Mouse (Mus musculus) MEL (cell line): Measurements from ENCODE around the gene Unc79. TPM values are rescaled to one million over a fixed set of nuclear protein-coding genes. Genes with fewer than 3 reads are reported as not detected.

Experiments
- DNase-seq: peaks from one replicate; pipeline ENCODE4 v3.0.0; 2011; ENCODE audit warnings: low read depth, low spot score
- H3K27ac ChIP-seq: 2 replicates; pipeline ENCODE4 v1.5.1; 2012; ENCODE audit warnings: low read depth, mild to moderate bottlenecking, control low read depth, low read length, moderate library complexity; ENCODE audit not compliant: control insufficient read depth
- H3K27me3 ChIP-seq, 2 experiments: fragments of 150-350 bp in 1 of 2; sonication (generic) in 1 of 2; 2 replicates each; pipeline ENCODE4 v1.6.1; 2012; ENCODE audit warnings: low read length in 2 of 2, mild to moderate bottlenecking in 2 of 2, improper control_type of control experiment in 1 of 2, moderate library complexity in 1 of 2; ENCODE audit not compliant: insufficient read depth in 2 of 2, control insufficient read depth in 1 of 2
- H3K36me3 ChIP-seq, 2 experiments: 2 replicates each; pipeline ENCODE4 v1.6.1; 2012 to 2014; ENCODE audit warnings: low read length in 2 of 2, improper control_type of control experiment in 1 of 2, inconsistent platforms in 1 of 2, mild to moderate bottlenecking in 1 of 2; ENCODE audit not compliant: insufficient read depth in 2 of 2, control insufficient read depth in 1 of 2
- H3K4me1 ChIP-seq, 2 experiments: fragments of 150-350 bp in 1 of 2; sonication (generic) in 1 of 2; 2 replicates each; pipeline ENCODE4 v1.6.1; 2012; ENCODE audit warnings: low read length in 2 of 2, improper control_type of control experiment in 1 of 2, mild to moderate bottlenecking in 1 of 2; ENCODE audit not compliant: insufficient read depth in 2 of 2, control insufficient read depth in 1 of 2
- H3K4me3 ChIP-seq, 2 experiments: fragments of 150-350 bp in 1 of 2; sonication (generic) in 1 of 2; 2 replicates each; pipeline ENCODE4 v1.5.1; 2012; ENCODE audit warnings: low read depth in 2 of 2, low read length in 2 of 2, mild to moderate bottlenecking in 2 of 2, moderate library complexity in 2 of 2, control low read depth in 1 of 2, improper control_type of control experiment in 1 of 2; ENCODE audit not compliant: control insufficient read depth in 1 of 2, insufficient read depth in 1 of 2
- H3K79me2 ChIP-seq: 2 replicates; pipeline ENCODE4 v1.6.1; 2012; ENCODE audit warnings: mild to moderate bottlenecking, low read length, moderate library complexity; ENCODE audit not compliant: control insufficient read depth, poor library complexity, insufficient read depth
- H3K9ac ChIP-seq: 2 replicates; pipeline ENCODE4 v1.6.1; 2012; ENCODE audit warnings: low read depth, mild to moderate bottlenecking, control low read depth, low read length, moderate library complexity; ENCODE audit not compliant: control insufficient read depth, poor library complexity, severe bottlenecking
- H3K9me3 ChIP-seq: fragments of 150-350 bp; sonication (generic); replicated peaks from 2 replicates; pipeline ENCODE4 v1.6.1; 2012; ENCODE audit warnings: mild to moderate bottlenecking, low read length, improper control_type of control experiment, moderate library complexity; ENCODE audit not compliant: insufficient read depth
- CHD1 ChIP-seq: IDR thresholded peaks from 2 replicates; pipeline ENCODE4 v1.6.1; 2012; ENCODE audit warnings: low read depth, mild to moderate bottlenecking, inconsistent platforms, low read length, improper control_type of control experiment
- CTCF ChIP-seq, 3 experiments: IDR thresholded peaks in 2 of 3; conservative IDR thresholded peaks in 1 of 3; 2 replicates each; pipeline ENCODE4 v1.5.1; 2011 to 2012; ENCODE audit warnings: low read length in 3 of 3, low read depth in 2 of 3, mild to moderate bottlenecking in 2 of 3, improper control_type of control experiment in 1 of 3, inconsistent platforms in 1 of 3, mixed read lengths in 1 of 3, moderate library complexity in 1 of 3; ENCODE audit not compliant: control insufficient read depth in 1 of 3, insufficient read depth in 1 of 3, poor library complexity in 1 of 3, severe bottlenecking in 1 of 3
- ETS1 ChIP-seq: IDR thresholded peaks from 2 replicates; pipeline ENCODE4 v1.6.1; 2012; ENCODE audit warnings: low read depth, mild to moderate bottlenecking, inconsistent platforms, low read length, improper control_type of control experiment, moderate library complexity
- GABPA ChIP-seq: IDR thresholded peaks from 2 replicates; pipeline ENCODE4 v1.6.1; 2012; ENCODE audit warnings: low read depth, mild to moderate bottlenecking, inconsistent platforms, low read length, improper control_type of control experiment, moderate library complexity
- JUND ChIP-seq: IDR thresholded peaks from 2 replicates; pipeline ENCODE4 v1.6.1; 2011; ENCODE audit warnings: low read depth, mild to moderate bottlenecking, improper control_type of control experiment, low read length
- MXI1 ChIP-seq: IDR thresholded peaks from 2 replicates; pipeline ENCODE4 v1.6.1; 2011; ENCODE audit warnings: mild to moderate bottlenecking, low read depth, low read length, improper control_type of control experiment
- NRF1 ChIP-seq: IDR thresholded peaks from 2 replicates; pipeline ENCODE4 v1.6.1; 2014; ENCODE audit warnings: low read depth, mild to moderate bottlenecking, inconsistent platforms, low read length, improper control_type of control experiment, moderate library complexity; ENCODE audit not compliant: poor library complexity, insufficient read depth, severe bottlenecking
- POLR2A ChIP-seq, 2 experiments: IDR thresholded peaks; 2 replicates each; pipeline ENCODE4 v1.6.1; 2011 to 2012; ENCODE audit warnings: low read length in 2 of 2, mild to moderate bottlenecking in 2 of 2, control low read depth in 1 of 2, improper control_type of control experiment in 1 of 2, low read depth in 1 of 2, moderate library complexity in 1 of 2; ENCODE audit not compliant: control insufficient read depth in 1 of 2, insufficient read depth in 1 of 2, poor library complexity in 1 of 2
- ZKSCAN1 ChIP-seq: IDR thresholded peaks from 2 replicates; pipeline ENCODE4 v1.6.1; 2012; ENCODE audit warnings: low read depth, mild to moderate bottlenecking, inconsistent platforms, low read length, improper control_type of control experiment, moderate library complexity
- polyA plus RNA-seq, 2 experiments: library from polyadenylated mRNA; stranded (reverse) in 1 of 2; unstranded in 1 of 2; fragments of >175 nt in 1 of 2; fragments of >200 nt in 1 of 2; gene quantifications; 2 replicates each; pipeline versions ENCODE4 v1.2.1 to v1.2.4; 2012; ENCODE audit warnings: low replicate concordance in 2 of 2, low read depth in 1 of 2; ENCODE audit not compliant: insufficient read length in 2 of 2, insufficient read depth in 1 of 2, missing spikeins in 1 of 2
- total RNA-seq: library from RNA; depleted of rRNA; stranded (reverse); fragments of 300-350 nt; gene quantifications from 2 replicates; pipeline ENCODE4 v1.2.3, GENCODE M21; 2012

Gene Unc79
- total and polyA plus RNA-seq, 3 experiments = 0.01 TPM; not detected in 2

DNA sequence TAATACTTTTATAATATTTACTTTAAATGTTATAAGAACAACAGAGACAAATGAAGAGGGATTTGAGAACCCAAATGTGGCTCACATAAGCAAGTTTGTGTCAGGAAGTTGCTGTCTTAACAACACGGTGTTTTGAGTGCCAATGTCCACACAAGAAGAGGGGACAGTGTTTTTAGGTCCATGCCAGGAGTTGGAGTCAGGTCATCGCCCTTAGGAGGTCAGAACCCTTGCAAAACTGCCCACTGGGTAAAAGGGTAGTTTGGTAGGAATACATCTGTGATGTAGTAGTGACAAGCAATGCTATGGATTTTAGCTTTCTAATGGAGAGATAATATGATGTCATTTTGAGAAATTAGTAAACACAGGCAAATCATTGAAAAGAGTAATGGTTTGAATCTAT lies 201.6 kb downstream of the Unc79 start:
- no peak overlapping the region for H3K27ac ChIP-seq
- TF ChIP-seq ETS1 (no peak), JUND (no peak), CHD1 (no peak), NRF1 (no peak), GABPA (no peak), CTCF (IDR thresholded peaks at IDR 0.05 in 2 of 3, conservative IDR thresholded peaks at IDR 0.05 in 1 of 3; ENCODE audit: control insufficient read depth in 1 of 3, insufficient read depth in 1 of 3, low read depth in 2 of 3, low read length in 3 of 3, poor library complexity in 1 of 3, severe bottlenecking in 1 of 3) (no peak), ZKSCAN1 (no peak)
- TF ChIP-seq, all 39 proteins: peak for 0
- Histone ChIP-seq H3K4me1 (no peaks in the 10 kb centered on the region), H3K27me3 (no peaks in the 10 kb centered on the region), H3K79me2 (no peaks in the 10 kb centered on the region), H3K36me3 (no peaks in the 10 kb centered on the region), H3K4me3 (no peak overlapping the region), H3K9ac (no peak overlapping the region), H3K9me3 (no peaks in the 10 kb centered on the region)
- no peak for DNase-seq

DNA sequence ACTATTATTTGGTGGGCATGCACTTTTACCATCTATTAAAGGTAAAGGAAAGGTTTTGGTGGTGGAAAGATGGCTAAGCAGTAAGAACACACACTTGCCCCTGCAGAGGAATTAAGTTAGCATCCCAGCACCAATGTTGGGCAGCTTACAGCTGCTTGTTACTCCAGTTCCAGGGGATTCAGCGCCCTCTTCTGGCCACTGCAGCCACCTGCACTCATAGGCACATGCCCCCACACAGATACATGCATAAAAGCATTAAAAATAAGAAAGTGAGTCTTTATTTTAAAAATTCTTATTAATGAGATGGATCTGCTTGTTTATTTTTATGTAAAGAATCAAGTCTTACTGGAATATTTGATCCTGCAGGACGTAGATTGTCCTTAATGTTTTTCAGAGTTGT lies 206.3 kb downstream of the Unc79 start:
- H3K9ac ChIP-seq = no peak overlapping the region
- no peaks in the 10 kb centered on the region for H3K9me3 ChIP-seq
- no peaks in the 10 kb centered on the region for H3K4me1 ChIP-seq
- no peaks in the 10 kb centered on the region for H3K79me2 ChIP-seq
- no peak overlapping the region for H3K27ac ChIP-seq
- TF ChIP-seq CTCF (IDR thresholded peaks at IDR 0.05 in 2 of 3, conservative IDR thresholded peaks at IDR 0.05 in 1 of 3; ENCODE audit: control insufficient read depth in 1 of 3, insufficient read depth in 1 of 3, low read depth in 2 of 3, low read length in 3 of 3, poor library complexity in 1 of 3, severe bottlenecking in 1 of 3) (peak in 2 of 3 experiments; percentile 16 to 42; a peak in 4 of 6 replicates), POLR2A (IDR thresholded peaks at IDR 0.05; ENCODE audit: control insufficient read depth in 1 of 2, insufficient read depth in 1 of 2, low read depth in 1 of 2, low read length in 2 of 2, poor library complexity in 1 of 2) (no peak)
- TF ChIP-seq, all 39 proteins: peak for 1
- Histone ChIP-seq H3K27me3 (no peaks in the 10 kb centered on the region), H3K4me3 (no peak overlapping the region), H3K36me3 (no peaks in the 10 kb centered on the region)
- DNase-seq = peak; percentile 18

DNA sequence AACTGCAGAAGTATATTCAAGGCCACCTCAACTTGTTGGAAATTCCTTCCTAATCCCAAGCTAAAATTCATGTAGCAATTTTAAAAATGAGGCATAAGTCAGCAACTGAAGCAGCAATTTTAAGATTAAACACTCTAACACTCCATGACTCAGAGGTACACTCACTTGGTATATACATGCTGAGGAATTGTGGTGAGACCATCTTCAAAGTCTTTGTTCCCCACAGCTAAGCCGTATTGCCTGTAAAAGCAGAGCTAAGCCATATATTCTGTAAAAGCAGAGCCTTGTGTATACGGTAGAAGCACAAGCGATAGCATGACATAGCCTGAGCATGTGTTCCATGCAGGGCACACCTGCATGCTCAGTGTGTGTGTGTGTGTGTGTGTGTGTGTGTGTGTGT lies 206.7 kb downstream of the Unc79 start:
- Histone ChIP-seq H3K36me3 (no peaks in the 10 kb centered on the region), H3K9ac (no peak overlapping the region), H3K4me1 (no peaks in the 10 kb centered on the region), H3K79me2 (no peaks in the 10 kb centered on the region), H3K9me3 (no peaks in the 10 kb centered on the region), H3K4me3 (no peak overlapping the region), H3K27ac (no peak overlapping the region), H3K27me3 (no peaks in the 10 kb centered on the region)
- TF ChIP-seq GABPA = no peak
- peak; percentile 31; the same call in 1 of the 2 replicates for TF ChIP-seq MXI1
- DNase-seq = no peak
